Mouse (Mus musculus): Measurements from ENCODE around the gene Tmcc3.

- TF ChIP-seq CTCF (IDR thresholded peaks at IDR 0.05; ENCODE audit: extremely low read depth, insufficient read depth, insufficient read length, insufficient replicate concordance) = no peak
- TF ChIP-seq POLR2A (IDR thresholded peaks at IDR 0.05; ENCODE audit: low read depth, low read length) = no peak
Measured at GRCm38 (mm10) chr10:94546617-94547016, 234.9 kb downstream of the Tmcc3 start.
